Mouse (Mus musculus) megakaryocyte, embryonic 14.5 days (primary cell): ENCODE measurements around the gene Zdhhc17.

Experiments
- FLI1 ChIP-seq: IDR thresholded peaks from 2 replicates; pipeline ENCODE4 v1.6.1; 2012; ENCODE audit warnings: low read length, inconsistent platforms, mixed read lengths
- GATA1 ChIP-seq: IDR thresholded peaks from 3 replicates; pipeline ENCODE4 v1.6.1; 2012; ENCODE audit warnings: mixed read lengths, low read length, inconsistent platforms, borderline replicate concordance

- no peak for TF ChIP-seq GATA1
- TF ChIP-seq FLI1, result no peak
Observed at GRCm38 (mm10) chr10:110974885-110975284, 35.1 kb downstream of the Zdhhc17 start.
